ENCODE assay signal across 7 mouse cellular contexts in genomic region chr19:5809712-5810089, GRCm38 (mm10). TPM values are rescaled to one million over a fixed set of nuclear protein-coding genes. Genes with fewer than 3 reads are reported as not detected.
A peak's percentile ranks its signal among the peaks of the same experiment; 100 is the strongest.
DNase-seq lines count a peak whose midpoint lies in the region; ATAC-seq lines count a peak whose summit lies in the region.

No protein-coding gene starts in this region.

- H3K9me3 ChIP-seq in neural tube, embryonic 11.5 days (ENCODE audit: control insufficient read depth, low read length), result no peaks in the 10 kb centered on the region
- H3K9me3 ChIP-seq in forebrain, embryonic 12.5 days, result no peaks in the 10 kb centered on the region
- no peaks in the 10 kb centered on the region for H3K9me3 ChIP-seq in limb, embryonic 15.5 days

- no peak overlapping the region for H3K4me3 ChIP-seq in neural tube, embryonic 11.5 days (ENCODE audit: low read depth, low read length)
- H3K4me3 ChIP-seq in forebrain, embryonic 12.5 days (replicated peaks), result no peak overlapping the region
- H3K4me3 ChIP-seq in limb, embryonic 15.5 days, result no peak overlapping the region

- 39% methylated on average over 7 of the region's 7 CpGs for WGBS in neural tube, embryonic 11.5 days
- WGBS in forebrain, embryonic 12.5 days, result 55% methylated on average over 7 of the region's 7 CpGs
- WGBS in limb, embryonic 15.5 days, result 32% methylated on average over 7 of the region's 7 CpGs

- DNase-seq in neural tube, embryonic 11.5 days (ENCODE audit: low spot score), result no peak
- no peak for DNase-seq in neural tube, embryonic 10.5 days (ENCODE audit: extremely low spot score, low spot score)
- DNase-seq in thymus, adult 18-20 months, result no peak
- no peak for DNase-seq in left cerebral cortex, adult 18-20 months (ENCODE audit: low spot score in 2 of 2)
- DNase-seq in frontal cortex, adult 2 months (ENCODE audit: extremely low spot score in 1 of 2, low spot score in 1 of 2), result no peak

- no peak for ATAC-seq in neural tube, embryonic 11.5 days (ENCODE audit: insufficient read depth, low FRiP score, low TSS enrichment)
- no peak for ATAC-seq in forebrain, embryonic 12.5 days (ENCODE audit: low FRiP score)
- ATAC-seq in limb, embryonic 15.5 days (ENCODE audit: insufficient number of reproducible peaks, low FRiP score, low TSS enrichment, low read depth), result no peak

- H3K4me1 ChIP-seq in neural tube, embryonic 11.5 days (ENCODE audit: control insufficient read depth, insufficient read depth, low read length), result peaks cover 46% of the 10 kb centered on the region
- H3K4me1 ChIP-seq in forebrain, embryonic 12.5 days, result peaks cover 61% of the 10 kb centered on the region
- H3K4me1 ChIP-seq in limb, embryonic 15.5 days, result peaks cover 74% of the 10 kb centered on the region

- H3K9ac ChIP-seq in neural tube, embryonic 11.5 days (ENCODE audit: low read length), result no peak overlapping the region
- H3K9ac ChIP-seq in forebrain, embryonic 12.5 days, result no peak overlapping the region
- no peak overlapping the region for H3K9ac ChIP-seq in limb, embryonic 15.5 days

- no peaks in the 10 kb centered on the region for H3K36me3 ChIP-seq in neural tube, embryonic 11.5 days (ENCODE audit: control insufficient read depth, insufficient read depth, low read length)
- H3K36me3 ChIP-seq in forebrain, embryonic 12.5 days (replicated peaks), result no peaks in the 10 kb centered on the region
- no peaks in the 10 kb centered on the region for H3K36me3 ChIP-seq in limb, embryonic 15.5 days

- H3K4me2 ChIP-seq in neural tube, embryonic 11.5 days (ENCODE audit: low read depth), result no peak overlapping the region
- H3K4me2 ChIP-seq in forebrain, embryonic 12.5 days, result no peak overlapping the region
- peak overlapping the region; percentile 4; the same call in 1 of the 2 replicates for H3K4me2 ChIP-seq in limb, embryonic 15.5 days

- no peaks in the 10 kb centered on the region for H3K27me3 ChIP-seq in neural tube, embryonic 11.5 days (ENCODE audit: control insufficient read depth, insufficient read depth, low read length)
- H3K27me3 ChIP-seq in forebrain, embryonic 12.5 days, result no peaks in the 10 kb centered on the region
- no peaks in the 10 kb centered on the region for H3K27me3 ChIP-seq in limb, embryonic 15.5 days

- H3K27ac ChIP-seq in neural tube, embryonic 11.5 days (ENCODE audit: low read depth, low read length), result 0 out of 2 replicates have a peak overlapping the region, but pooled peaks have one; percentile 34
- peak overlapping the region; percentile 92; the same call in 1 of the 2 replicates for H3K27ac ChIP-seq in forebrain, embryonic 12.5 days
- H3K27ac ChIP-seq in limb, embryonic 15.5 days, result peak overlapping the region; percentile 93

RNA-seq across cellular contexts. Expression of gene Scyl1, which starts 38.5 kb away (rescaled TPM):
- polyA plus RNA-seq in neural tube, embryonic 11.5 days (2014; fragmentation: Nextera tagmentation; extraction: Ambion mirVana), result 63.9 and 67.4 TPM in 2 replicates
- 63.4 and 65.3 TPM in 2 replicates for polyA plus RNA-seq in forebrain, embryonic 12.5 days (2016; fragmentation: Nextera tagmentation; extraction: Ambion mirVana)
- 81.6 and 85.1 TPM in 2 replicates for polyA plus RNA-seq in limb, embryonic 15.5 days (2015; fragmentation: Nextera tagmentation; extraction: Ambion mirVana)
- total RNA-seq in left cerebral cortex, adult 18-20 months (2021), result 10 to 100 TPM; 90.8 to 93.4 TPM
- polyA plus RNA-seq in frontal cortex, adult 2 months (2012; rRNA removed), result 111 and 120 TPM in 2 replicates

Comparison
In these comparisons a context has a peak if more than half of its experiments do, and no peak if none do; other contexts are left out.
1. H3K27ac ChIP-seq: peak in every context shown above with its lines; median percentile 93 in limb, embryonic 15.5 days; 92 in forebrain, embryonic 12.5 days; 34 in neural tube, embryonic 11.5 days.